Mouse (Mus musculus): ENCODE results near the gene Sae1. TPM values are rescaled to one million over a fixed set of nuclear protein-coding genes. Genes with fewer than 3 reads are reported as not detected.

Sae1 gene
- 339 and 377 TPM in 2 replicates for polyA plus RNA-seq (2014; fragmentation: Nextera tagmentation; extraction: Ambion mirVana)

- H3K27ac ChIP-seq (ENCODE audit: low read depth, low read length), result peak within 1 kb of the TSS; percentile 55
- H3K36me3 ChIP-seq (ENCODE audit: control insufficient read depth, insufficient read depth, low read length), result no peaks in the 10 kb centered on the region
- H3K27me3 ChIP-seq (ENCODE audit: control insufficient read depth, insufficient read depth, low read length), result no peaks in the 10 kb centered on the region
- H3K9ac ChIP-seq (ENCODE audit: low read depth, low read length), result peak within 1 kb of the TSS; percentile 90
- H3K4me3 ChIP-seq (ENCODE audit: low read depth, low read length), result peak within 1 kb of the TSS; percentile 68
- DNase-seq (ENCODE audit: low spot score) (peak; percentile 98), ATAC-seq (ENCODE audit: low FRiP score) (peak; percentile 95)
- H3K9me3 ChIP-seq (ENCODE audit: control insufficient read depth, low read length), result no peaks in the 10 kb centered on the region
- WGBS, result under 1% methylated on average over 57 of the region's 58 CpGs
- peak within 1 kb of the TSS; percentile 77 for H3K4me2 ChIP-seq (replicated peaks; ENCODE audit: low read depth, low read length)
- H3K4me1 ChIP-seq (replicated peaks; ENCODE audit: control insufficient read depth, insufficient read depth, low read length), result no peaks in the 10 kb centered on the region
Measured at GRCm38 (mm10) chr7:16387160-16388041, at the start of gene Sae1. TSS of gene Sae1 (minus strand) at chr7:16387806.

- Histone ChIP-seq H3K9ac (ENCODE audit: low read depth, low read length) (no peak overlapping the region), H3K4me2 (replicated peaks; ENCODE audit: low read depth, low read length) (no peak overlapping the region), H3K27ac (ENCODE audit: low read depth, low read length) (no peak overlapping the region), H3K4me1 (replicated peaks; ENCODE audit: control insufficient read depth, insufficient read depth, low read length) (no peaks in the 10 kb centered on the region), H3K36me3 (ENCODE audit: control insufficient read depth, insufficient read depth, low read length) (peaks cover 36% of the 10 kb centered on the region), H3K4me3 (ENCODE audit: low read depth, low read length) (no peak overlapping the region), H3K9me3 (ENCODE audit: control insufficient read depth, low read length) (no peaks in the 10 kb centered on the region), H3K27me3 (ENCODE audit: control insufficient read depth, insufficient read depth, low read length) (no peaks in the 10 kb centered on the region)
- ATAC-seq (ENCODE audit: low FRiP score) (no peak), DNase-seq (ENCODE audit: low spot score) (no peak)
- 87% methylated on average over 9 of the region's 9 CpGs for WGBS
Measured at GRCm38 (mm10) chr7:16435088-16435487, 47.5 kb upstream of the Sae1 start.

GRCm38 (mm10) chr7:16433352-16433971, 45.9 kb upstream of the Sae1 start:
- Histone ChIP-seq H3K4me2 (replicated peaks; ENCODE audit: low read depth, low read length) (no peak overlapping the region), H3K4me1 (replicated peaks; ENCODE audit: control insufficient read depth, insufficient read depth, low read length) (no peaks in the 10 kb centered on the region), H3K4me3 (ENCODE audit: low read depth, low read length) (no peak overlapping the region), H3K9me3 (ENCODE audit: control insufficient read depth, low read length) (no peaks in the 10 kb centered on the region), H3K9ac (ENCODE audit: low read depth, low read length) (no peak overlapping the region), H3K27me3 (ENCODE audit: control insufficient read depth, insufficient read depth, low read length) (no peaks in the 10 kb centered on the region), H3K27ac (ENCODE audit: low read depth, low read length) (no peak overlapping the region), H3K36me3 (ENCODE audit: control insufficient read depth, insufficient read depth, low read length) (peaks cover 50% of the 10 kb centered on the region)
- 84% methylated on average over 3 of the region's 3 CpGs for WGBS
- no peak for DNase-seq (ENCODE audit: low spot score)
- no peak for ATAC-seq (ENCODE audit: low FRiP score)

DNA sequence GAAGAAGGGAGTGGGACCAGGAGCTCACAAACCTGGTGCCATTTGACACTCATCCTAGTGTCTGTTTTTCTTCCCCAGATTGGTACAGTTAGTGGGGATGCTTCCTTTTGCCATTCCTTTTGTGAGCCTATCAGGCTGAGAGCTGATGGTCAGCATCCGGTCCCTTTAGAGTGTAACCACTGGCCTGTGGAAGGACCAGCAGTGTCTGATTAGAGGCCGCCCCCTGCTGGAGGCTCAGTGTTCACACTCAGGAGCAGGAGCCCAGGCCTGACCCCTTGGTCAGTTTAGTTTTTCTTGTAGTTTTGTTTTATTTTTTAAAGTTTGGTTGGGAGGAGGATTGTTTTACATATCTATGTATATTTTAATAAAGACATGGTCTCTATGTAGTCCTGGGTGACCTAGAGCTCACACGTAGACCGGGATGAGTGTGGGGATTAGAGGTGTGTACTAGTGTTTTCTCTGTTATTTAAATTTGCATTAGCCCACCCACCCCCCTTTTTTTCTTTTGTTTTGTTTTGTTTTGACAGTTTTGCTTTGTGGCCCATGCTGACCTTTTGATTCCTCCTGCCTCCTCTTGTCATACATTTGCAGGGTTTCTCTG, 38.6 kb upstream of the Sae1 start:
- peaks cover 34% of the 10 kb centered on the region for H3K36me3 ChIP-seq (ENCODE audit: control insufficient read depth, insufficient read depth, low read length)
- peak; percentile 72 for ATAC-seq (ENCODE audit: low FRiP score)

DNA sequence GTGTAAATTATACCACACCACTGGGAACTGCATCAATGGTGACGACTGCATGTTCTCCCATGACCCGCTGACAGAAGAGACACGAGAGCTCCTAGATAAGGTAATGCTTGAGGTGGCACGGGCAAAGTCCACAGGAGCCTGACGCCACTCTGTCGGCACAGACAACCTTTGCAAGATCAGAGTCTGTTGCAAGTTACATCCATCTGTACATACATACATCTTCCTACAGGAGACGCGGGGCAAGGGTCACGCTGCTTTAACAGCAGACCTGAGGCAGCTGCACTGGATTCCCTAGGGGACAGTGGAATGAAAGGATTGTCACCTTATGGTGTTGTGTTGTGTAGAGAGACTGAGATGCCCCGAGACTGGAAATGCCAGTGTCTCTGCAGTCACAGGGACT, 38.1 kb upstream of the Sae1 start:
- no peak for DNase-seq (ENCODE audit: low spot score)
- WGBS, result 90% methylated on average over 10 of the region's 10 CpGs
- no peak overlapping the region for H3K9ac ChIP-seq (ENCODE audit: low read depth, low read length)
- peaks cover 38% of the 10 kb centered on the region for H3K36me3 ChIP-seq (ENCODE audit: control insufficient read depth, insufficient read depth, low read length)
- H3K9me3 ChIP-seq (ENCODE audit: control insufficient read depth, low read length), result no peaks in the 10 kb centered on the region
- ATAC-seq (ENCODE audit: low FRiP score), result peak; percentile 25
- no peak overlapping the region for H3K4me3 ChIP-seq (ENCODE audit: low read depth, low read length)
- H3K4me1 ChIP-seq (replicated peaks; ENCODE audit: control insufficient read depth, insufficient read depth, low read length), result no peaks in the 10 kb centered on the region
- no peak overlapping the region for H3K4me2 ChIP-seq (replicated peaks; ENCODE audit: low read depth, low read length)
- no peak overlapping the region for H3K27ac ChIP-seq (ENCODE audit: low read depth, low read length)
- no peaks in the 10 kb centered on the region for H3K27me3 ChIP-seq (ENCODE audit: control insufficient read depth, insufficient read depth, low read length)

More for the DNA sequence above, 38.6 kb upstream of the Sae1 start:
- no peak overlapping the region for H3K9ac ChIP-seq (ENCODE audit: low read depth, low read length)
- no peak overlapping the region for H3K4me2 ChIP-seq (replicated peaks; ENCODE audit: low read depth, low read length)
- no peaks in the 10 kb centered on the region for H3K27me3 ChIP-seq (ENCODE audit: control insufficient read depth, insufficient read depth, low read length)
- H3K4me3 ChIP-seq (ENCODE audit: low read depth, low read length), result no peak overlapping the region
- no peaks in the 10 kb centered on the region for H3K9me3 ChIP-seq (ENCODE audit: control insufficient read depth, low read length)
- H3K4me1 ChIP-seq (replicated peaks; ENCODE audit: control insufficient read depth, insufficient read depth, low read length), result no peaks in the 10 kb centered on the region
- WGBS, result 55% methylated on average over 4 of the region's 4 CpGs
- DNase-seq (ENCODE audit: low spot score), result peak; percentile 81
- H3K27ac ChIP-seq (ENCODE audit: low read depth, low read length), result no peak overlapping the region

DNA sequence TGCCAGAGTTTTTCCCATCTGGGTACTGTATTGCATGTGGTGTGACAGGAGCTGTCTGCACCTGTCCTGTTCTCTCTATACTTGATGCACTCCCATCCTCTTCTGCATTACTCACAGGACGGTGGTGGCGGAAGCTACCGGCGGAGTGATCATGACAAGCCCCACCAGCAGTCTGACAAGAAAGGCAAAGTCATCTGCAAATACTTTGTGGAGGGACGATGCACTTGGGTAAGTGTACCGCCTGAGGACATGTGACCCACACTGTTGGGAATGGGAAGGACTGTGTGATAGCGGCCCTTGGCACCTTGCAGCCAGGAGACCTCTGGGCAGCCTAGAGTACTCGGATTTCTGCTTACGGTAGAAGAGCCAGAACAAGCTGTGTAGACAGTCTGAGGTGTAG, 36.1 kb upstream of the Sae1 start:
- no peaks in the 10 kb centered on the region for H3K4me1 ChIP-seq (replicated peaks; ENCODE audit: control insufficient read depth, insufficient read depth, low read length)
- no peak overlapping the region for H3K4me2 ChIP-seq (replicated peaks; ENCODE audit: low read depth, low read length)
- H3K36me3 ChIP-seq (ENCODE audit: control insufficient read depth, insufficient read depth, low read length), result peaks cover 31% of the 10 kb centered on the region
- no peak overlapping the region for H3K9ac ChIP-seq (ENCODE audit: low read depth, low read length)
- ATAC-seq (ENCODE audit: low FRiP score), result no peak
- no peak overlapping the region for H3K27ac ChIP-seq (ENCODE audit: low read depth, low read length)
- H3K27me3 ChIP-seq (ENCODE audit: control insufficient read depth, insufficient read depth, low read length), result no peaks in the 10 kb centered on the region
- no peak overlapping the region for H3K4me3 ChIP-seq (ENCODE audit: low read depth, low read length)
- WGBS, result 93% methylated on average over 9 of the region's 9 CpGs
- H3K9me3 ChIP-seq (ENCODE audit: control insufficient read depth, low read length), result no peaks in the 10 kb centered on the region
- DNase-seq (ENCODE audit: low spot score), result no peak

DNA sequence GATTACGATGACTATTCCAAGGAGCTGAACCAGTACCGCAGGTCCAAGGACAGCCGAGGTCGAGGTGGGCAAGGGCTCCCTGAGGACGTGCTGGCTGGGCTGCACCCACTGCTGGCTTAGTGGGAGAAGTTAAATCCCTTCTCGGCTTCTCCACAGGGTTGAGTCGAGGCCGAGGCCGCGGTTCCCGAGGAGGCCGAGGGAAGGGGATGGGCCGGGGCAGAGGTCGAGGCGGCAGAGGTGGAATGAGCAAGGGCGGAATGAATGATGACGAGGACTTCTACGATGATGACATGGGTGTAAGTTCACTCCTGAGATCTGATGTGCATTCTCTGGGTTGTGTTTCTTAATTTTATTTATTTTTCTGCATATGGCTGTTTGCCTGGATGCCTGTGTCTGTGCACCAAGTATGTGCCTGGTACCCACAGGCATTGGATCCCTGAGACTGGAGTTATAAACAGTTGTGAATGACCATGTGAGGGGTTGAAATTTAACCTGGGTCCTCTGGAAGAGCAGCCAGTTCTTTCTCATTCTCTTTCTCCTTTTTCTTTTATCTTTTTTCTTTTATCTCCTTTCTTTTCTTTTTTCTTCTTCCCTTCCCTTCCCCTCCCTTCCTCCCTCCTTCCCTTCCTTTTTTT, 34.7 kb upstream of the Sae1 start:
- H3K4me3 ChIP-seq (ENCODE audit: low read depth, low read length), result no peak overlapping the region
- 91% methylated on average over 18 of the region's 18 CpGs for WGBS
- ATAC-seq (ENCODE audit: low FRiP score), result no peak
- H3K27me3 ChIP-seq (ENCODE audit: control insufficient read depth, insufficient read depth, low read length), result no peaks in the 10 kb centered on the region
- no peaks in the 10 kb centered on the region for H3K4me1 ChIP-seq (replicated peaks; ENCODE audit: control insufficient read depth, insufficient read depth, low read length)
- DNase-seq (ENCODE audit: low spot score), result no peak
- H3K9ac ChIP-seq (ENCODE audit: low read depth, low read length), result no peak overlapping the region
- no peak overlapping the region for H3K4me2 ChIP-seq (replicated peaks; ENCODE audit: low read depth, low read length)
- no peak overlapping the region for H3K27ac ChIP-seq (ENCODE audit: low read depth, low read length)
- H3K9me3 ChIP-seq (ENCODE audit: control insufficient read depth, low read length), result no peaks in the 10 kb centered on the region
- peaks cover 29% of the 10 kb centered on the region for H3K36me3 ChIP-seq (ENCODE audit: control insufficient read depth, insufficient read depth, low read length)

DNA sequence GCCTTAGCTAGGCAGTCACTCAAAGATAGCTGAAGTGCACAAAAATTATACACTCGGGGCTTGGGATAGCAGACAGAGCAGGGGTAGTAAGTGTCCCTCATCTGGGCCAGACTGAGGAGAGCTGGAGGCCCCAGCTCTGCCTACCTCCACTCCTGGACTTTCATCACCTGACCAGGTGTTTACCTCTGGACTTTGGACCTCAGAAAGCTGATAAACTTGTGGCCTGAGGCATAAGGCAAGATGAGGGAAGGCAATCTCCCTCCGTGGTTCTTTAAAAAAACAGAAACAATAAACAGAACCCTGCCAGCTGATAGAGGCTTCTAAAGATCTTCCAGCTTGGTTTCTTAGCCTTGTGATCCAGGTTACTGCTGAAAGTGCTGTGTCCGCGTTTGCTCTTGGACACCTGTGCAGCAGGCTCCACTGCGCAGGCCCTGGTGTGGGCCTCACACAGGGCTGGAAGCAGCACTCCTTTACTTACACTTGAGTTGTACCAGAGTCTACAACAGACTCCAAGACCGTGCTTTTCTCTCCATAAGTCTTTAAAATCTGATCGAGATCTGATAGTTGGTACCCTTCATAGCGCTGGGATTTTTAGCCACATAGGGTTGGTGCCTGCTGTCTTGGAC, 33.0 kb upstream of the Sae1 start:
- ATAC-seq (ENCODE audit: low FRiP score) (no peak), DNase-seq (ENCODE audit: low spot score) (no peak)
- Histone ChIP-seq H3K9ac (ENCODE audit: low read depth, low read length) (no peak overlapping the region), H3K36me3 (ENCODE audit: control insufficient read depth, insufficient read depth, low read length) (peaks cover 28% of the 10 kb centered on the region), H3K4me1 (replicated peaks; ENCODE audit: control insufficient read depth, insufficient read depth, low read length) (no peaks in the 10 kb centered on the region), H3K9me3 (ENCODE audit: control insufficient read depth, low read length) (no peaks in the 10 kb centered on the region), H3K4me3 (ENCODE audit: low read depth, low read length) (no peak overlapping the region), H3K27ac (ENCODE audit: low read depth, low read length) (no peak overlapping the region), H3K4me2 (replicated peaks; ENCODE audit: low read depth, low read length) (no peak overlapping the region), H3K27me3 (ENCODE audit: control insufficient read depth, insufficient read depth, low read length) (no peaks in the 10 kb centered on the region)
- 93% methylated on average over 8 of the region's 8 CpGs for WGBS

Data from hindbrain, embryonic 11.5 days (tissue).